Mouse (Mus musculus): Measurements from ENCODE around the gene Runx1.

- TF ChIP-seq CTCF (conservative IDR thresholded peaks at IDR 0.05; ENCODE audit: insufficient read depth, insufficient read length, low read depth, low read length) (no peak), POLR2A (IDR thresholded peaks at IDR 0.05; ENCODE audit: low read depth, low read length) (no peak)
These were observed 32.2 kb downstream of the Runx1 start for GRCm38 (mm10) chr16:92793741-92794140.

Data from kidney, adult 2 months (tissue).